Mouse (Mus musculus): Measurements from ENCODE around the gene Adgrl1.

Adgrl1 gene

GRCm38 (mm10) chr8:83901566-83902485, 1.9 kb downstream of the Adgrl1 start:
- DNase-seq (ENCODE audit: low spot score) = no peak

GRCm38 (mm10) chr8:83902961-83903666, 3.2 kb downstream of the Adgrl1 start:
- no peak for DNase-seq (ENCODE audit: low spot score)

- DNase-seq (ENCODE audit: low spot score) = no peak
Measured at GRCm38 (mm10) chr8:83908583-83908982, 8.7 kb downstream of the Adgrl1 start.

- DNase-seq (ENCODE audit: low spot score) = peak; percentile 47
Measured at GRCm38 (mm10) chr8:83909311-83909710, 9.4 kb downstream of the Adgrl1 start.

GRCm38 (mm10) chr8:83911809-83912731, 12.2 kb downstream of the Adgrl1 start:
- no peak for DNase-seq (ENCODE audit: low spot score)

- no peak for DNase-seq (ENCODE audit: low spot score)
Measured at GRCm38 (mm10) chr8:83914232-83914631, 14.3 kb downstream of the Adgrl1 start.

GRCm38 (mm10) chr8:83914860-83915259, 15.0 kb downstream of the Adgrl1 start:
- no peak for DNase-seq (ENCODE audit: low spot score)

- peak; percentile 68 for DNase-seq (ENCODE audit: low spot score)
Measured at GRCm38 (mm10) chr8:83916015-83916414, 16.1 kb downstream of the Adgrl1 start.

GRCm38 (mm10) chr8:83917566-83917965, 17.7 kb downstream of the Adgrl1 start:
- DNase-seq (ENCODE audit: low spot score) = no peak

GRCm38 (mm10) chr8:83921558-83921957, 21.7 kb downstream of the Adgrl1 start:
- peak; percentile 91 for DNase-seq (ENCODE audit: low spot score)

GRCm38 (mm10) chr8:83922727-83923126, 22.8 kb downstream of the Adgrl1 start:
- no peak for DNase-seq (ENCODE audit: low spot score)

- no peak for DNase-seq (ENCODE audit: low spot score)
Measured at GRCm38 (mm10) chr8:83924585-83924984, 24.7 kb downstream of the Adgrl1 start.

GRCm38 (mm10) chr8:83926266-83926665, 26.4 kb downstream of the Adgrl1 start:
- no peak for DNase-seq (ENCODE audit: low spot score)

GRCm38 (mm10) chr8:83934222-83934621, 34.3 kb downstream of the Adgrl1 start:
- DNase-seq (ENCODE audit: low spot score) = no peak

- DNase-seq (ENCODE audit: low spot score) = no peak
Measured at GRCm38 (mm10) chr8:83934994-83935393, 35.1 kb downstream of the Adgrl1 start.

- DNase-seq (ENCODE audit: low spot score) = no peak
Measured at GRCm38 (mm10) chr8:83935435-83935834, 35.5 kb downstream of the Adgrl1 start.

GRCm38 (mm10) chr8:83937645-83938044, 37.7 kb downstream of the Adgrl1 start:
- DNase-seq (ENCODE audit: low spot score) = no peak

GRCm38 (mm10) chr8:83938330-83938729, 38.4 kb downstream of the Adgrl1 start:
- no peak for DNase-seq (ENCODE audit: low spot score)

GRCm38 (mm10) chr8:83941066-83941677, 41.3 kb downstream of the Adgrl1 start:
- no peak for DNase-seq (ENCODE audit: low spot score)

GRCm38 (mm10) chr8:83942446-83942845, 42.5 kb downstream of the Adgrl1 start:
- DNase-seq (ENCODE audit: low spot score) = no peak

- no peak for DNase-seq (ENCODE audit: low spot score)
Measured at GRCm38 (mm10) chr8:83945540-83945939, 45.6 kb downstream of the Adgrl1 start.

- no peak for DNase-seq (ENCODE audit: low spot score)
Measured at GRCm38 (mm10) chr8:83954749-83955105, 54.8 kb downstream of the Adgrl1 start.

Measured in layer of hippocampus, adult 11-12 months (tissue).